Mouse (Mus musculus) stomach, embryonic 15.5 days (tissue): ENCODE data around the gene Mns1. TPM values are rescaled to one million over a fixed set of nuclear protein-coding genes. Genes with fewer than 3 reads are reported as not detected.
"Not testable (repeated sequence)": the region's sequence is repeated elsewhere in the genome, so short reads cannot be mapped to it uniquely, and the experiment has no call there.

ENCODE experiments used
- ATAC-seq: fragments of 200-750 bp; cut with Nextera tagmentation; 2 replicates; pipeline ENCODE4 v1.8.0; 2017; ENCODE audit warnings: low read depth, moderate number of reproducible peaks, moderate TSS enrichment; ENCODE audit not compliant: insufficient read depth, low FRiP score
- H3K27ac ChIP-seq: fragments of 300-500 bp; sonication (generic); 2 replicates; pipeline ENCODE4 v1.5.1; 2015; ENCODE audit warnings: mild to moderate bottlenecking, inconsistent platforms
- H3K27me3 ChIP-seq: fragments of 300-500 bp; sonication (generic); replicated peaks from 2 replicates; pipeline ENCODE4 v1.6.1; 2015; ENCODE audit warnings: inconsistent platforms
- H3K36me3 ChIP-seq: fragments of 300-500 bp; sonication (generic); 2 replicates; pipeline ENCODE4 v1.6.1; 2015; ENCODE audit warnings: inconsistent platforms
- H3K4me1 ChIP-seq: fragments of 300-500 bp; sonication (generic); 2 replicates; pipeline ENCODE4 v1.6.1; 2015; ENCODE audit warnings: inconsistent platforms
- H3K4me2 ChIP-seq: fragments of 300-500 bp; sonication (generic); 2 replicates; pipeline ENCODE4 v1.6.1; 2015; ENCODE audit warnings: mild to moderate bottlenecking, inconsistent platforms
- H3K4me3 ChIP-seq: fragments of 300-500 bp; sonication (generic); replicated peaks from 2 replicates; pipeline ENCODE4 v1.5.1; 2015; ENCODE audit warnings: inconsistent platforms
- H3K9ac ChIP-seq: fragments of 300-500 bp; sonication (generic); 2 replicates; pipeline ENCODE4 v1.6.1; 2015; ENCODE audit warnings: inconsistent platforms
- H3K9me3 ChIP-seq: fragments of 300-500 bp; sonication (generic); 2 replicates; pipeline ENCODE4 v1.6.1; 2016; ENCODE audit warnings: inconsistent platforms
- WGBS: fragments of 180-500 bp; shearing (Covaris S2); methylation state at CpG from one replicate; pipeline ENCODE4 v1.1.7; 2015; 5-methylcytosine and 5-hydroxymethylcytosine counted together
- polyA plus RNA-seq: library from polyadenylated mRNA; unstranded; fragments of >200 nt; fragmentation: Nextera tagmentation; extraction: Ambion mirVana; gene quantifications from 2 replicates; pipeline ENCODE4 v1.2.1, GENCODE M21; 2015

Mns1 gene
- polyA plus RNA-seq, 1 experiment from 2014 or later = 31.0 TPM

GRCm38 (mm10) chr9:72440358-72440757 is 2.5 kb downstream of the Mns1 start:
- H3K4me3 ChIP-seq = no peak overlapping the region
- no peak overlapping the region for H3K9ac ChIP-seq
- no peak overlapping the region for H3K27ac ChIP-seq
- WGBS = 87% methylated on average over 4 of the region's 4 CpGs
- H3K4me1 ChIP-seq = 0 out of 2 replicates have a peak, but pooled peaks cover 3% of the 10 kb centered on the region
- no peaks in the 10 kb centered on the region for H3K36me3 ChIP-seq
- no peak for ATAC-seq
- H3K27me3 ChIP-seq = no peaks in the 10 kb centered on the region
- H3K4me2 ChIP-seq = no peak overlapping the region
- H3K9me3 ChIP-seq = no peaks in the 10 kb centered on the region

GRCm38 (mm10) chr9:72440948-72441926 is 3.4 kb downstream of the Mns1 start:
- WGBS = 55% methylated on average over 8 of the region's 8 CpGs
- peak; percentile 25; the same call in 1 of the 2 replicates for ATAC-seq
- H3K27me3 ChIP-seq = no peaks in the 10 kb centered on the region

GRCm38 (mm10) chr9:72441927-72442715 is 4.3 kb downstream of the Mns1 start:
- H3K9ac ChIP-seq = no peak overlapping the region
- no peak overlapping the region for H3K27ac ChIP-seq
- H3K4me1 ChIP-seq = 0 out of 2 replicates have a peak, but pooled peaks cover 3% of the 10 kb centered on the region
- WGBS = 73% methylated on average over 10 of the region's 10 CpGs
- ATAC-seq = no peak
- no peaks in the 10 kb centered on the region for H3K9me3 ChIP-seq
- no peaks in the 10 kb centered on the region for H3K36me3 ChIP-seq
- H3K27me3 ChIP-seq = no peaks in the 10 kb centered on the region
- 0 out of 2 replicates have a peak overlapping the region, but pooled peaks have one; percentile 3 for H3K4me2 ChIP-seq
- H3K4me3 ChIP-seq = no peak overlapping the region

More at GRCm38 (mm10) chr9:72440948-72441926, 3.4 kb downstream of the Mns1 start:
- Histone ChIP-seq H3K36me3 (no peaks in the 10 kb centered on the region), H3K27ac (no peak overlapping the region), H3K4me2 (0 out of 2 replicates have a peak overlapping the region, but pooled peaks have one; percentile 3), H3K9me3 (no peaks in the 10 kb centered on the region), H3K9ac (no peak overlapping the region), H3K4me1 (0 out of 2 replicates have a peak, but pooled peaks cover 3% of the 10 kb centered on the region), H3K4me3 (no peak overlapping the region)

GRCm38 (mm10) chr9:72448026-72448425 is 10.2 kb downstream of the Mns1 start:
- Histone ChIP-seq H3K36me3 (0 out of 2 replicates have a peak, but pooled peaks cover 7% of the 10 kb centered on the region), H3K4me1 (no peaks in the 10 kb centered on the region), H3K9ac (no peak overlapping the region), H3K27me3 (no peaks in the 10 kb centered on the region), H3K9me3 (no peaks in the 10 kb centered on the region), H3K27ac (no peak overlapping the region), H3K4me3 (no peak overlapping the region), H3K4me2 (no peak overlapping the region)
- 59% methylated on average over 8 of the region's 8 CpGs for WGBS
- ATAC-seq = no peak

GRCm38 (mm10) chr9:72449367-72449766 is 11.6 kb downstream of the Mns1 start:
- Histone ChIP-seq H3K4me3 (peak overlapping the region; percentile 9), H3K4me1 (no peaks in the 10 kb centered on the region), H3K9me3 (no peaks in the 10 kb centered on the region), H3K27me3 (no peaks in the 10 kb centered on the region), H3K27ac (no peak overlapping the region; the same call in 1 of the 2 replicates), H3K9ac (no peak overlapping the region), H3K4me2 (peak overlapping the region; percentile 42), H3K36me3 (0 out of 2 replicates have a peak, but pooled peaks cover 7% of the 10 kb centered on the region)
- 63% methylated on average over 7 of the region's 7 CpGs for WGBS
- ATAC-seq = no peak

- no peaks in the 10 kb centered on the region for H3K9me3 ChIP-seq
- no peak overlapping the region for H3K27ac ChIP-seq
- H3K4me3 ChIP-seq = no peak overlapping the region
- H3K4me1 ChIP-seq = no peaks in the 10 kb centered on the region
- H3K4me2 ChIP-seq = peak overlapping the region; percentile 42
- H3K27me3 ChIP-seq = no peaks in the 10 kb centered on the region
- 0 out of 2 replicates have a peak, but pooled peaks cover 7% of the 10 kb centered on the region for H3K36me3 ChIP-seq
- ATAC-seq = no peak
- no peak overlapping the region for H3K9ac ChIP-seq
- 69% methylated on average over 2 of the region's 2 CpGs for WGBS
These were observed 12.0 kb downstream of the Mns1 start for GRCm38 (mm10) chr9:72449841-72450240.

GRCm38 (mm10) chr9:72450363-72450762 is 12.6 kb downstream of the Mns1 start:
- Histone ChIP-seq H3K4me1 (no peaks in the 10 kb centered on the region), H3K27ac (no peak overlapping the region), H3K4me3 (no peak overlapping the region), H3K4me2 (no peak overlapping the region), H3K36me3 (0 out of 2 replicates have a peak, but pooled peaks cover 7% of the 10 kb centered on the region), H3K9me3 (no peaks in the 10 kb centered on the region), H3K27me3 (no peaks in the 10 kb centered on the region), H3K9ac (no peak overlapping the region)
- 61% methylated on average over 1 of the region's 1 CpGs for WGBS
- ATAC-seq = no peak

GRCm38 (mm10) chr9:72451111-72451510 is 13.3 kb downstream of the Mns1 start:
- H3K27me3 ChIP-seq = no peaks in the 10 kb centered on the region
- no peak overlapping the region for H3K4me3 ChIP-seq
- H3K4me2 ChIP-seq = no peak overlapping the region
- H3K27ac ChIP-seq = no peak overlapping the region
- H3K9me3 ChIP-seq = no peaks in the 10 kb centered on the region
- H3K9ac ChIP-seq = no peak overlapping the region
- 73% methylated on average over 6 of the region's 6 CpGs for WGBS
- H3K4me1 ChIP-seq = no peaks in the 10 kb centered on the region
- ATAC-seq = no peak
- H3K36me3 ChIP-seq = 0 out of 2 replicates have a peak, but pooled peaks cover 7% of the 10 kb centered on the region

- not testable (repeated sequence) for H3K36me3 ChIP-seq, H3K4me2 ChIP-seq, H3K4me1 ChIP-seq, H3K9me3 ChIP-seq, H3K27ac ChIP-seq, ATAC-seq, H3K4me3 ChIP-seq, H3K9ac ChIP-seq, H3K27me3 ChIP-seq
These were observed 16.5 kb downstream of the Mns1 start for GRCm38 (mm10) chr9:72454281-72454680.

- H3K36me3 ChIP-seq = 0 out of 2 replicates have a peak, but pooled peaks cover 7% of the 10 kb centered on the region
- H3K4me2 ChIP-seq = no peak overlapping the region
- H3K4me1 ChIP-seq = no peaks in the 10 kb centered on the region
- H3K4me3 ChIP-seq = no peak overlapping the region
- 26% methylated on average over 1 of the region's 1 CpGs for WGBS
- H3K27me3 ChIP-seq = no peaks in the 10 kb centered on the region
- ATAC-seq = no peak
- no peak overlapping the region for H3K9ac ChIP-seq
- H3K27ac ChIP-seq = no peak overlapping the region
- H3K9me3 ChIP-seq = no peaks in the 10 kb centered on the region
These were observed 18.6 kb downstream of the Mns1 start for GRCm38 (mm10) chr9:72456374-72456773.

- H3K36me3 ChIP-seq = no peaks in the 10 kb centered on the region
- 20% methylated on average over 5 of the region's 5 CpGs for WGBS
- no peak for ATAC-seq
These were observed 20.4 kb downstream of the Mns1 start for GRCm38 (mm10) chr9:72458233-72458632.

More at GRCm38 (mm10) chr9:72458233-72458632, 20.4 kb downstream of the Mns1 start:
- Histone ChIP-seq H3K4me1 (no peaks in the 10 kb centered on the region), H3K9me3 (no peaks in the 10 kb centered on the region), H3K9ac (no peak overlapping the region), H3K27me3 (no peaks in the 10 kb centered on the region), H3K27ac (no peak overlapping the region), H3K4me3 (no peak overlapping the region), H3K4me2 (no peak overlapping the region)
